Mouse (Mus musculus): ENCODE measurements around the gene Pram1. TPM values are rescaled to one million over a fixed set of nuclear protein-coding genes. Genes with fewer than 3 reads are reported as not detected.

Gene Pram1
- polyA plus RNA-seq, 1 experiment from 2014 or later, result 0.82 TPM

- Histone ChIP-seq H3K4me2 (no peak overlapping the region), H3K9ac (ENCODE audit: low read depth, low read length) (no peak overlapping the region), H3K4me1 (replicated peaks; ENCODE audit: control insufficient read depth, insufficient read depth, low read length) (peaks cover 13% of the 10 kb centered on the region), H3K36me3 (ENCODE audit: control insufficient read depth, insufficient read depth, low read length) (peaks cover 46% of the 10 kb centered on the region), H3K4me3 (ENCODE audit: low read depth, low read length) (no peak overlapping the region), H3K9me3 (ENCODE audit: control insufficient read depth, low read length) (no peaks in the 10 kb centered on the region), H3K27me3 (replicated peaks; ENCODE audit: control insufficient read depth, insufficient read depth, low read length) (no peaks in the 10 kb centered on the region), H3K27ac (ENCODE audit: low read depth, low read length) (no peak overlapping the region)
- no peak for DNase-seq (ENCODE audit: low spot score)
- 91% methylated on average over 4 of the region's 4 CpGs for WGBS
- ATAC-seq (replicated peaks; ENCODE audit: low FRiP score), result no peak
These were observed 6.2 kb downstream of the Pram1 start for GRCm38 (mm10) chr17:33644068-33644467.

GRCm38 (mm10) chr17:33645073-33645472 lies 7.2 kb downstream of the Pram1 start:
- Histone ChIP-seq H3K9me3 (ENCODE audit: control insufficient read depth, low read length) (no peaks in the 10 kb centered on the region), H3K36me3 (ENCODE audit: control insufficient read depth, insufficient read depth, low read length) (peaks cover 55% of the 10 kb centered on the region)
- WGBS, result 95% methylated on average over 8 of the region's 8 CpGs

GRCm38 (mm10) chr17:33649781-33650475 lies 12.1 kb downstream of the Pram1 start:
- H3K4me1 ChIP-seq (replicated peaks; ENCODE audit: control insufficient read depth, insufficient read depth, low read length), result no peaks in the 10 kb centered on the region
- no peak overlapping the region for H3K9ac ChIP-seq (ENCODE audit: low read depth, low read length)
- H3K36me3 ChIP-seq (ENCODE audit: control insufficient read depth, insufficient read depth, low read length), result peaks cover 58% of the 10 kb centered on the region
- 97% methylated on average over 34 of the region's 34 CpGs for WGBS
- no peaks in the 10 kb centered on the region for H3K9me3 ChIP-seq (ENCODE audit: control insufficient read depth, low read length)
- H3K4me3 ChIP-seq (ENCODE audit: low read depth, low read length), result no peak overlapping the region
- no peaks in the 10 kb centered on the region for H3K27me3 ChIP-seq (replicated peaks; ENCODE audit: control insufficient read depth, insufficient read depth, low read length)
- H3K4me2 ChIP-seq, result no peak overlapping the region
- DNase-seq (ENCODE audit: low spot score), result no peak
- ATAC-seq (replicated peaks; ENCODE audit: low FRiP score), result peak; percentile 36; the same call in 1 of the 2 replicates
- no peak overlapping the region for H3K27ac ChIP-seq (ENCODE audit: low read depth, low read length)

More at GRCm38 (mm10) chr17:33645073-33645472, 7.2 kb downstream of the Pram1 start:
- no peak overlapping the region for H3K4me3 ChIP-seq (ENCODE audit: low read depth, low read length)
- no peaks in the 10 kb centered on the region for H3K27me3 ChIP-seq (replicated peaks; ENCODE audit: control insufficient read depth, insufficient read depth, low read length)
- H3K27ac ChIP-seq (ENCODE audit: low read depth, low read length), result no peak overlapping the region
- DNase-seq (ENCODE audit: low spot score) (no peak), ATAC-seq (replicated peaks; ENCODE audit: low FRiP score) (no peak)
- peaks cover 8% of the 10 kb centered on the region for H3K4me1 ChIP-seq (replicated peaks; ENCODE audit: control insufficient read depth, insufficient read depth, low read length)
- no peak overlapping the region for H3K9ac ChIP-seq (ENCODE audit: low read depth, low read length)
- H3K4me2 ChIP-seq, result no peak overlapping the region

- Histone ChIP-seq H3K4me1 (replicated peaks; ENCODE audit: control insufficient read depth, insufficient read depth, low read length) (peaks cover 4% of the 10 kb centered on the region; the same call in 1 of the 2 replicates), H3K4me2 (no peak overlapping the region), H3K36me3 (ENCODE audit: control insufficient read depth, insufficient read depth, low read length) (peaks cover 24% of the 10 kb centered on the region), H3K27ac (ENCODE audit: low read depth, low read length) (no peak overlapping the region), H3K27me3 (replicated peaks; ENCODE audit: control insufficient read depth, insufficient read depth, low read length) (no peaks in the 10 kb centered on the region), H3K4me3 (ENCODE audit: low read depth, low read length) (no peak overlapping the region), H3K9ac (ENCODE audit: low read depth, low read length) (no peak overlapping the region), H3K9me3 (ENCODE audit: control insufficient read depth, low read length) (no peaks in the 10 kb centered on the region)
- 37% methylated on average over 3 of the region's 3 CpGs for WGBS
- ATAC-seq (replicated peaks; ENCODE audit: low FRiP score) (0 out of 2 replicates have a peak, but pooled peaks have one; percentile 54), DNase-seq (ENCODE audit: low spot score) (no peak)
These were observed 29.0 kb downstream of the Pram1 start for GRCm38 (mm10) chr17:33666813-33667212.

- Histone ChIP-seq H3K4me2 (no peak overlapping the region), H3K27me3 (replicated peaks; ENCODE audit: control insufficient read depth, insufficient read depth, low read length) (no peaks in the 10 kb centered on the region), H3K9me3 (ENCODE audit: control insufficient read depth, low read length) (no peaks in the 10 kb centered on the region), H3K4me1 (replicated peaks; ENCODE audit: control insufficient read depth, insufficient read depth, low read length) (peaks cover 4% of the 10 kb centered on the region; the same call in 1 of the 2 replicates), H3K4me3 (ENCODE audit: low read depth, low read length) (no peak overlapping the region), H3K9ac (ENCODE audit: low read depth, low read length) (no peak overlapping the region), H3K27ac (ENCODE audit: low read depth, low read length) (no peak overlapping the region), H3K36me3 (ENCODE audit: control insufficient read depth, insufficient read depth, low read length) (peaks cover 14% of the 10 kb centered on the region; the same call in 1 of the 2 replicates)
- 91% methylated on average over 3 of the region's 3 CpGs for WGBS
- no peak for ATAC-seq (replicated peaks; ENCODE audit: low FRiP score)
- DNase-seq (ENCODE audit: low spot score), result no peak
These were observed 31.8 kb downstream of the Pram1 start for GRCm38 (mm10) chr17:33669681-33670080.

GRCm38 (mm10) chr17:33673837-33674236 lies 36.0 kb downstream of the Pram1 start:
- H3K36me3 ChIP-seq (ENCODE audit: control insufficient read depth, insufficient read depth, low read length), result peaks cover 19% of the 10 kb centered on the region
- no peaks in the 10 kb centered on the region for H3K9me3 ChIP-seq (ENCODE audit: control insufficient read depth, low read length)
- H3K4me2 ChIP-seq, result no peak overlapping the region
- ATAC-seq (replicated peaks; ENCODE audit: low FRiP score) (no peak), DNase-seq (ENCODE audit: low spot score) (no peak)
- no peaks in the 10 kb centered on the region for H3K27me3 ChIP-seq (replicated peaks; ENCODE audit: control insufficient read depth, insufficient read depth, low read length)
- peaks cover 3% of the 10 kb centered on the region; the same call in 1 of the 2 replicates for H3K4me1 ChIP-seq (replicated peaks; ENCODE audit: control insufficient read depth, insufficient read depth, low read length)
- H3K4me3 ChIP-seq (ENCODE audit: low read depth, low read length), result no peak overlapping the region
- H3K27ac ChIP-seq (ENCODE audit: low read depth, low read length), result no peak overlapping the region
- WGBS, result 74% methylated on average over 1 of the region's 1 CpGs
- H3K9ac ChIP-seq (ENCODE audit: low read depth, low read length), result no peak overlapping the region

GRCm38 (mm10) chr17:33675452-33675851 lies 37.6 kb downstream of the Pram1 start:
- H3K27me3 ChIP-seq (replicated peaks; ENCODE audit: control insufficient read depth, insufficient read depth, low read length), result no peaks in the 10 kb centered on the region
- ATAC-seq (replicated peaks; ENCODE audit: low FRiP score) (no peak), DNase-seq (ENCODE audit: low spot score) (no peak)
- no peaks in the 10 kb centered on the region for H3K9me3 ChIP-seq (ENCODE audit: control insufficient read depth, low read length)
- peaks cover 6% of the 10 kb centered on the region for H3K4me1 ChIP-seq (replicated peaks; ENCODE audit: control insufficient read depth, insufficient read depth, low read length)
- no peak overlapping the region for H3K27ac ChIP-seq (ENCODE audit: low read depth, low read length)
- no peak overlapping the region for H3K9ac ChIP-seq (ENCODE audit: low read depth, low read length)
- H3K4me3 ChIP-seq (ENCODE audit: low read depth, low read length), result no peak overlapping the region
- peaks cover 19% of the 10 kb centered on the region for H3K36me3 ChIP-seq (ENCODE audit: control insufficient read depth, insufficient read depth, low read length)
- H3K4me2 ChIP-seq, result no peak overlapping the region

- ATAC-seq (replicated peaks; ENCODE audit: low FRiP score) (no peak), DNase-seq (ENCODE audit: low spot score) (no peak)
- peaks cover 6% of the 10 kb centered on the region for H3K4me1 ChIP-seq (replicated peaks; ENCODE audit: control insufficient read depth, insufficient read depth, low read length)
- no peak overlapping the region for H3K9ac ChIP-seq (ENCODE audit: low read depth, low read length)
- WGBS, result 86% methylated on average over 2 of the region's 2 CpGs
- no peak overlapping the region for H3K27ac ChIP-seq (ENCODE audit: low read depth, low read length)
- H3K27me3 ChIP-seq (replicated peaks; ENCODE audit: control insufficient read depth, insufficient read depth, low read length), result no peaks in the 10 kb centered on the region
- no peaks in the 10 kb centered on the region for H3K9me3 ChIP-seq (ENCODE audit: control insufficient read depth, low read length)
- no peak overlapping the region for H3K4me3 ChIP-seq (ENCODE audit: low read depth, low read length)
- H3K36me3 ChIP-seq (ENCODE audit: control insufficient read depth, insufficient read depth, low read length), result peaks cover 19% of the 10 kb centered on the region
- H3K4me2 ChIP-seq, result no peak overlapping the region
These were observed 38.2 kb downstream of the Pram1 start for GRCm38 (mm10) chr17:33676086-33676485.

- no peak for ATAC-seq (replicated peaks; ENCODE audit: low FRiP score)
- H3K4me3 ChIP-seq (ENCODE audit: low read depth, low read length), result no peak overlapping the region
- no peaks in the 10 kb centered on the region for H3K9me3 ChIP-seq (ENCODE audit: control insufficient read depth, low read length)
- H3K4me1 ChIP-seq (replicated peaks; ENCODE audit: control insufficient read depth, insufficient read depth, low read length), result peaks cover 27% of the 10 kb centered on the region
- no peak overlapping the region for H3K9ac ChIP-seq (ENCODE audit: low read depth, low read length)
- no peaks in the 10 kb centered on the region for H3K27me3 ChIP-seq (replicated peaks; ENCODE audit: control insufficient read depth, insufficient read depth, low read length)
- no peak overlapping the region for H3K4me2 ChIP-seq
- peaks cover 17% of the 10 kb centered on the region for H3K36me3 ChIP-seq (ENCODE audit: control insufficient read depth, insufficient read depth, low read length)
- H3K27ac ChIP-seq (ENCODE audit: low read depth, low read length), result no peak overlapping the region
- DNase-seq (ENCODE audit: low spot score), result no peak
These were observed 40.9 kb downstream of the Pram1 start for GRCm38 (mm10) chr17:33678771-33679170.

Measured in liver, embryonic 11.5 days (tissue).